Mouse (Mus musculus) heart, embryonic 11.5 days (tissue): ENCODE data around the gene Mcrs1. TPM values are rescaled to one million over a fixed set of nuclear protein-coding genes. Genes with fewer than 3 reads are reported as not detected.
"Not testable (repeated sequence)": the region's sequence is repeated elsewhere in the genome, so short reads cannot be mapped to it uniquely, and the experiment has no call there.

Experiments
- ATAC-seq: fragments of 200-750 bp; cut with Nextera tagmentation; replicated peaks from 2 replicates; pipeline ENCODE4 v1.8.0; 2017; ENCODE audit warnings: moderate library complexity; ENCODE audit not compliant: insufficient number of reproducible peaks, low FRiP score, low TSS enrichment
- H3K27ac ChIP-seq: fragments of 300-500 bp; sonication (generic); 2 replicates; pipeline ENCODE4 v1.5.1; 2014; ENCODE audit warnings: mild to moderate bottlenecking, low read depth, low read length
- H3K27me3 ChIP-seq: fragments of 300-500 bp; sonication (generic); 2 replicates; pipeline ENCODE4 v1.6.1; 2014; ENCODE audit warnings: mild to moderate bottlenecking, low read length, mixed read lengths; ENCODE audit not compliant: control insufficient read depth, insufficient read depth
- H3K36me3 ChIP-seq: fragments of 300-500 bp; sonication (generic); 2 replicates; pipeline ENCODE4 v1.6.1; 2014; ENCODE audit warnings: mild to moderate bottlenecking, low read length, moderate library complexity, mixed read lengths; ENCODE audit not compliant: control insufficient read depth, insufficient read depth
- H3K4me1 ChIP-seq: fragments of 300-500 bp; sonication (generic); 2 replicates; pipeline ENCODE4 v1.6.1; 2014; ENCODE audit warnings: low read length; ENCODE audit not compliant: control insufficient read depth, insufficient read depth
- H3K4me2 ChIP-seq: fragments of 300-500 bp; sonication (generic); 2 replicates; pipeline ENCODE4 v1.6.1; 2014; ENCODE audit warnings: mild to moderate bottlenecking, moderate library complexity
- H3K4me3 ChIP-seq: fragments of 300-500 bp; sonication (generic); 2 replicates; pipeline ENCODE4 v1.5.1; 2014; ENCODE audit warnings: low read depth, low read length
- H3K9ac ChIP-seq: fragments of 300-500 bp; sonication (generic); 2 replicates; pipeline ENCODE4 v1.6.1; 2014; ENCODE audit warnings: mild to moderate bottlenecking, low read depth, low read length, moderate library complexity
- H3K9me3 ChIP-seq: fragments of 300-500 bp; sonication (generic); replicated peaks from 2 replicates; pipeline ENCODE4 v1.6.1; 2016; ENCODE audit warnings: low read length; ENCODE audit not compliant: control insufficient read depth
- WGBS: fragments of 180-500 bp; shearing (Covaris S2); extraction: QIAGEN DNeasy Blood & Tissue Kit; methylation state at CpG from one replicate; pipeline ENCODE4 v1.1.7; 2014; ENCODE audit not compliant: insufficient replicate concordance; 5-methylcytosine and 5-hydroxymethylcytosine counted together
- polyA plus RNA-seq: library from polyadenylated mRNA; unstranded; fragments of >200 nt; fragmentation: Nextera tagmentation; extraction: Ambion mirVana; gene quantifications from 2 replicates; pipeline ENCODE4 v1.2.1, GENCODE M21; 2014

Gene Mcrs1
- polyA plus RNA-seq, 1 experiment from 2014 or later = 154 TPM

- Histone ChIP-seq H3K36me3 (no peaks in the 10 kb centered on the region), H3K27me3 (no peaks in the 10 kb centered on the region), H3K9ac (no peak overlapping the region), H3K4me3 (no peak overlapping the region), H3K9me3 (no peaks in the 10 kb centered on the region), H3K27ac (no peak overlapping the region), H3K4me2 (no peak overlapping the region), H3K4me1 (peaks cover 25% of the 10 kb centered on the region)
- ATAC-seq = no peak
- WGBS = 84% methylated on average over 6 of the region's 6 CpGs
Observed at GRCm38 (mm10) chr15:99255241-99255749, 3.5 kb upstream of the Mcrs1 start.

- Histone ChIP-seq H3K4me2 (no peak overlapping the region), H3K27ac (0 out of 2 replicates have a peak overlapping the region, but pooled peaks have one; percentile 29), H3K4me3 (no peak overlapping the region), H3K27me3 (no peaks in the 10 kb centered on the region), H3K36me3 (no peaks in the 10 kb centered on the region), H3K9me3 (no peaks in the 10 kb centered on the region), H3K9ac (no peak overlapping the region), H3K4me1 (peaks cover 28% of the 10 kb centered on the region)
- ATAC-seq = no peak
- WGBS = 71% methylated on average over 2 of the region's 2 CpGs
Observed at GRCm38 (mm10) chr15:99254477-99255005, 2.8 kb upstream of the Mcrs1 start.

- no peak overlapping the region for H3K27ac ChIP-seq
- H3K9ac ChIP-seq = no peak overlapping the region
- peaks cover 29% of the 10 kb centered on the region for H3K4me1 ChIP-seq
- WGBS = 88% methylated on average over 6 of the region's 6 CpGs
- H3K9me3 ChIP-seq = no peaks in the 10 kb centered on the region
- H3K27me3 ChIP-seq = no peaks in the 10 kb centered on the region
- no peak for ATAC-seq
- H3K4me3 ChIP-seq = no peak overlapping the region
- H3K36me3 ChIP-seq = no peaks in the 10 kb centered on the region
- no peak overlapping the region for H3K4me2 ChIP-seq
Observed at GRCm38 (mm10) chr15:99253772-99254171, 2.0 kb upstream of the Mcrs1 start.

GRCm38 (mm10) chr15:99253175-99253479 is 1.4 kb upstream of the Mcrs1 start:
- WGBS = 42% methylated on average over 2 of the region's 2 CpGs
- Histone ChIP-seq H3K4me1 (peaks cover 36% of the 10 kb centered on the region), H3K27ac (peak overlapping the region; percentile 99; the same call in 1 of the 2 replicates), H3K4me2 (peak overlapping the region; percentile 93)
- H3K4me3 ChIP-seq, H3K9me3 ChIP-seq, ATAC-seq, H3K36me3 ChIP-seq, H3K27me3 ChIP-seq, H3K9ac ChIP-seq: not testable (repeated sequence)

GRCm38 (mm10) chr15:99252381-99253174 is 817 bp upstream of the Mcrs1 start:
- peaks cover 41% of the 10 kb centered on the region for H3K4me1 ChIP-seq
- ATAC-seq = peak; percentile 11

GRCm38 (mm10) chr15:99251111-99251510 is 650 bp downstream of the Mcrs1 start:
- H3K9me3 ChIP-seq, H3K27me3 ChIP-seq, ATAC-seq, H3K27ac ChIP-seq, H3K36me3 ChIP-seq: not testable (repeated sequence)
- Histone ChIP-seq H3K4me3 (peak overlapping the region; percentile 60), H3K4me2 (peak overlapping the region; percentile 93), H3K4me1 (peaks cover 42% of the 10 kb centered on the region), H3K9ac (peak overlapping the region; percentile 72)
- WGBS = 0% methylated on average over 14 of the region's 15 CpGs

More at GRCm38 (mm10) chr15:99252381-99253174, 817 bp upstream of the Mcrs1 start:
- Histone ChIP-seq H3K9ac (peak overlapping the region; percentile 80), H3K4me3 (peak overlapping the region; percentile 60), H3K4me2 (peak overlapping the region; percentile 93), H3K36me3 (0 out of 2 replicates have a peak, but pooled peaks cover 3% of the 10 kb centered on the region), H3K9me3 (no peaks in the 10 kb centered on the region), H3K27ac (peak overlapping the region; percentile 99), H3K27me3 (no peaks in the 10 kb centered on the region)
- WGBS = 4% methylated on average over 22 of the region's 22 CpGs

- no peak overlapping the region for H3K4me3 ChIP-seq
- peak overlapping the region; percentile 54; the same call in 1 of the 2 replicates for H3K9ac ChIP-seq
- H3K27me3 ChIP-seq = no peaks in the 10 kb centered on the region
- H3K27ac ChIP-seq = peak overlapping the region; percentile 77
- 84% methylated on average over 11 of the region's 11 CpGs for WGBS
- H3K4me1 ChIP-seq = peaks cover 42% of the 10 kb centered on the region
- H3K4me2 ChIP-seq = peak overlapping the region; percentile 93
- peaks cover 7% of the 10 kb centered on the region; the same call in 1 of the 2 replicates for H3K36me3 ChIP-seq
- no peak for ATAC-seq
- no peaks in the 10 kb centered on the region for H3K9me3 ChIP-seq
Observed at GRCm38 (mm10) chr15:99249938-99250337, 1.8 kb downstream of the Mcrs1 start.

GRCm38 (mm10) chr15:99248972-99249371 is 2.8 kb downstream of the Mcrs1 start:
- H3K4me2 ChIP-seq = peak overlapping the region; percentile 93
- ATAC-seq = peak; percentile 44; the same call in 1 of the 2 replicates

More at GRCm38 (mm10) chr15:99248972-99249371, 2.8 kb downstream of the Mcrs1 start:
- H3K9me3 ChIP-seq = no peaks in the 10 kb centered on the region
- WGBS = 42% methylated on average over 9 of the region's 9 CpGs
- H3K4me1 ChIP-seq = peaks cover 36% of the 10 kb centered on the region
- peak overlapping the region; percentile 77 for H3K27ac ChIP-seq
- H3K9ac ChIP-seq = no peak overlapping the region
- H3K27me3 ChIP-seq = no peaks in the 10 kb centered on the region
- H3K4me3 ChIP-seq = no peak overlapping the region
- H3K36me3 ChIP-seq = peaks cover 15% of the 10 kb centered on the region
